Mouse (Mus musculus) testis, adult 2 months (tissue): ENCODE results near the gene Hnf1b.

ENCODE experiments used
- CTCF ChIP-seq: fragments of 200-500 bp; IDR thresholded peaks from 2 replicates; pipeline ENCODE4 v1.5.1; 2012; ENCODE audit warnings: low read depth, mild to moderate bottlenecking, inconsistent platforms, low read length, moderate library complexity; ENCODE audit not compliant: control insufficient read depth, insufficient read depth, insufficient replicate concordance
- POLR2A ChIP-seq: fragments of 200-500 bp; IDR thresholded peaks from 2 replicates; pipeline ENCODE4 v1.6.1; 2012; ENCODE audit warnings: low read depth, mild to moderate bottlenecking, inconsistent platforms, low read length, moderate library complexity; ENCODE audit not compliant: control insufficient read depth

GRCm38 (mm10) chr11:83869147-83869546 is 19.3 kb downstream of the Hnf1b start:
- no peak for TF ChIP-seq CTCF
- no peak for TF ChIP-seq POLR2A
